Mouse (Mus musculus): ENCODE measurements around the gene Myo3b.

GRCm38 (mm10) chr2:70150399-70151035 lies 111.6 kb downstream of the Myo3b start:
- TF ChIP-seq POLR2A (IDR thresholded peaks at IDR 0.05; ENCODE audit: control insufficient read depth, low read depth, low read length) (no peak), CTCF (IDR thresholded peaks at IDR 0.05; ENCODE audit: control insufficient read depth, insufficient read depth, insufficient replicate concordance, low read depth, low read length) (no peak)
